Mouse (Mus musculus) spleen, postnatal 4 days (tissue): ENCODE measurements around the gene 2310039H08Rik.
"Not testable (repeated sequence)": the region's sequence is repeated elsewhere in the genome, so short reads cannot be mapped to it uniquely, and the experiment has no call there.

ENCODE experiments used
- DNase-seq, 2 experiments: peaks; one replicate each; pipeline ENCODE4 v3.0.0; 2022; ENCODE audit warnings: low spot score in 2 of 2

2310039H08Rik gene

DNA sequence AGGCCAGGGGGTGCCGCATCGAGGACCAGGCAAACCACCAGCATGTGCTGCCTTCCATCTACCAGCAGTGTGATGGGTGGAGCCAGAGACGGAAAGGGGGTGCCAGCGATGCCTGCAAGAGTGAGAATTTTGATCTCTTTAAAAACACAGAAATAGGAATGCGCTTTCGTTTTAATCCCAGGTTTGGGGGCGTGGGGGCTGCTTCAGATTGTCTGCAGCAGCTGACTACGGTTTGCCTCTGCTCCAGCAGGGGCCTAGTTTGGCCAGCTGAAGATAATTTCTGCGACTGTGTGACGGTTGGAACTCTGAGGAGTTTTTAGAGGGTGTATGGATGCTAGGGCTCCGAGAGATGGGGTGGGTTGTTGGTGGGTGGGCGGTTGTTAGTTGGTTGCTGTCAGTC lies 13.7 kb upstream of the 2310039H08Rik start:
- DNase-seq: no peak

DNA sequence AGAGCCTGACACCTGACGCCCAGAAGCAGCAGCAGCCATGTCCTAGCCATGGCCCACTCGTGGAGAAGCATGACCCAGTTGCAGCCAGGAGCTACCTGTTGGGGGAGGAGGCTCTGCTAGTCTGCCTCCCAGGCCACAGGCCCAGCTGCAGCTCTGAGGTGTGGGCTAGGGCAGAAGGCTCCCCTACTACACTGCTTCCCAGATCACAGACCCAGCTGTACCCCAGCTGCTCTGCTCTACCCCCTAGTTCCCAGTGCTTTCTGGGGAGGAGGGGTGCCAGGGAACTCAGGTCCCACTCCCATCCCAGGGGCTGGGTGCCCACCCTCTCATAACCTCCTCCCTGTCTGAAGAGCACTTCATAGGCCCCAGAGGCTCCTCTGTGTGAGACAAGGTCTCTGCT lies 8.9 kb upstream of the 2310039H08Rik start, which contains the start of gene Ptcra:
Gene Ptcra, minus strand, starts transcription at position 169 of the 400 bp plus-strand sequence.
- no peak for DNase-seq

- DNase-seq: not testable (repeated sequence)
Observed at GRCm38 (mm10) chr17:46764916-46765315, 7.5 kb upstream of the 2310039H08Rik start.

- DNase-seq: no peak
Observed at GRCm38 (mm10) chr17:46767868-46768267, 4.6 kb upstream of the 2310039H08Rik start.

DNA sequence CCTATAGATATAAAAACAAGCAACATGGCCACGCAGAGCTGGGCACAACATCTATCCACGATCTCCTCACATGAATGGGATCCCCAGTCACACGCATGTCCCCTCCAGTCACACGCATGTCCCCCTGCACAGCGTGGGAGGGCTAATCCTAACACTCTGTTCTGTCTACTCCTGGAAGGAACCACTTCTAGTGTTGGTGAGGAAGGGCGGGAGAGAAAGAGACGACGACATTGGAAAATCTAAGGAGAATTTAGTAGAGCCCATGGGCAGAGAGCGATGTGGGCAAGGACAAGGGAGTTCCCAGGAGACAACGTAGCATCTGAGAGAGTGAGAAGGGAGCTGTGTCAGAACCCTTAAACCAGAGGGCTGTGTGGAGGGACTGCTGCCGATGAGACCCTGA lies 1.9 kb upstream of the 2310039H08Rik start:
- DNase-seq: no peak

DNA sequence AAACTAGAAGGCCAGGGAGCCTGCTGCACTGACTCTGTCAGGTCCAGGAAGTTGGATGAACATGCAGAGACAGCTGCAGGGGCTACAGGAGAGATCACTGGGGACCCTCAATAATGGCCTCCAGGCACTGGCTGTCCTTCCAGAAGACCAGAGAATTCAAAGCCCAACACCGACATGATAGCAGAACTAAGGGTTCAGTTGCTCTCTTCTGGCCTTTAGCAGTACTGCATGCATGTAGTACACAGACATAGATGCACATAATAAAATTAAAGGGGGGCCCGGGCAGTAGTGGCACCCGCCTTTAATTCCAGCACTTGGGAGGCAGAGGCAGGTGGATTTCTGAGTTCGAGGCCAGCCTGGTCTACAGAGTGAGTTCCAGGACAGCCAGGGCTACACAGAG lies 1.4 kb upstream of the 2310039H08Rik start:
- DNase-seq: no peak

GRCm38 (mm10) chr17:46771616-46772015 lies 819 bp upstream of the 2310039H08Rik start:
- peak in 1 of 2 experiments; percentile 64 for DNase-seq

- DNase-seq: no peak
Observed at GRCm38 (mm10) chr17:46772038-46772403, 414 bp upstream of the 2310039H08Rik start.

GRCm38 (mm10) chr17:46773278-46774130 lies 1.1 kb downstream of the 2310039H08Rik start:
- no peak for DNase-seq

DNA sequence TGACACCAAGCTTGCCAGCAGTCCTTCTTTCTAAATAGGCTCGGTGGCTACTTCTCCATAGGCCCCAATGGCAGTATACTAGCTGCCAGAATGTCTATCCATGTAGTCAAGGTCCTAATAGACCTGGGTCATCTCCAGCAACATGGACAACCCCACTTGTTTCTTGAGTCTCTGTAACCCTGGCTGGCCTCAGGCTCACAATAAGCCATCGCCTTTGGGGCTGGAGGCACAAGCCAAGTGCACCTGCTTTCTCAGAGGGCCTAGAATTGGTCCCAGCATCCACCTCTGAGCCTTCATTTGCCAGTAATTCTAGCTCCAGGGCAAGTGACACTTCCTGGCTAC lies 1.7 kb downstream of the 2310039H08Rik start:
- no peak for DNase-seq

DNA sequence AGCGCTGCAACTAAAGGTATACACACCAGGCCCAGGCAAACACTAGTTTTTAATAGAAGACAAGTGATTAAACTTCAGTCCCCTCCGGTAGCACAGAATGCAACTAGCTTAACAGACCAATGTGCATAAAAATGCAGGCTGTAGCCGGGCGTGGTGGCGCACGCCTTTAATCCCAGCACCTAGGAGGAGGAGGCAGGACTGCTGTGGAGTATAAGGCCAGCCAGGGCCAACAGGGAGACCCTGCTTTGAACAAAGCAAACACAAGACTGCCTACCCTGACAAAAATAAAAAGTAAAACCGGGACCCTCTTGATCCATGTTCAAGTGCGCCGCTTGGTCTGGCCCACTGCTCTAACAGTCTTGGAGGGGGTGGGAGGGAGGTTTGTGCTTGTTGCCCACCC lies 2.6 kb downstream of the 2310039H08Rik start:
- DNase-seq: no peak

GRCm38 (mm10) chr17:46776087-46776486 lies 3.7 kb downstream of the 2310039H08Rik start:
- no peak for DNase-seq

GRCm38 (mm10) chr17:46781876-46782275 lies 9.4 kb downstream of the 2310039H08Rik start:
- no peak for DNase-seq

DNA sequence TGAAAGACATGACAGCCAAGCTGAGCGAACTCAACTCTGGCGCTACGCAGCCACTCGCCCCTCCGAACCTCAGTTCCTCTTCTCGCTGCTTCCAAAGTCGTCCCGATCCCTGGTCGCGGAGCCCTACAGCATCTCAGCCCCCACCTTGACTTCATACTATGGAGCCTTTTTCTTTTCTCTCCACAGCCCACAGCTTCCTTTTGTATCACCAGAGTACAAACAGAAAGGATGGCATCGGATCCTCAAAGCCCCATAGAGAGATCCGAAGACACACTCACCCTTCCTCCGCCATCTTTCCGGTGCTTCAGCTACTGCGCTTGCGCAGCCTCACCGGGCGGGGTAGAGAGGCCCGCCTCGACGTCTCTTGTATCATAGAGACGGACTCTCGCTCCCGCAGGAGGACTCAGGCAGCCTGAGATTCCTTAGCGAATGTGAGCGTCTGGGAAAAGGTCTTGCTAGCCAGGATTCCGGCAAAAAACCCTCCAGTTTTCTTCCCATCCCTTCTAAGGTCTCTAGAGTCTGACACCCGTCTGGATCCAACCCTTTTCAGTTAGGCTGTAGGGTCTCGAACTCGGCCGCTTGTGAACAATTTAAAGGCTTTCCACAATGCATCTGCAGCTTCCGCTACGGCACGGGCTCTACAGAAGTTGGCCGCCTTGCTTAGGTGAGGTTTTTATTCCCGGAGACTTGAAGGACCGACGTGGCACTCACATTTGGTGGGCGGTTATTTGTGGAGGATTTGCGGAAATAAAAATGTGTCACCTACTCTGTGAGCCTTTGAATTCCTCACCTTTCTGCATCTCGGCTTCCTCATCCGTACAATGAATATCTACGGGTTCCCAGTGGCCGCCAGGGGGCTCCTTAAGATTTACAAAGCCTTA lies 10.1 kb downstream of the 2310039H08Rik start, which contains the start of gene Rpl7l1:
Gene Rpl7l1, minus strand, starts transcription at position 332 of the 881 bp plus-strand sequence.
- peak; percentile 93 to 97 for DNase-seq

DNA sequence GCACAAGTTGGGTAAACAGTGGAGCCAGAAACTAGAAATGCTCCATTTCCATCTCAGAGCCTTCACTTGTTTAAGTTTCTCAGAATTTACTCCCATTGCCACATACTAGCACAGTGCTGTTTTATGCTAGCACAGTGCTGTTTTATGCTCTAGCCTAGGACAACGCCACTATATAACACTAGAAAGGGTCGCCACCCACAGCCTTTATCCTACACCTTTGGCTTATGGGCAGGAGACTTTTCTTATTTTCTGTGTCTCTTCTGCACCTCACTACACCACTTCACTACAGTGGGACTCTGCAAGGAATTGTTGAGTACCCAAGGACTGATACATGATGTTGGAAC lies 10.8 kb downstream of the 2310039H08Rik start:
- DNase-seq: no peak

DNA sequence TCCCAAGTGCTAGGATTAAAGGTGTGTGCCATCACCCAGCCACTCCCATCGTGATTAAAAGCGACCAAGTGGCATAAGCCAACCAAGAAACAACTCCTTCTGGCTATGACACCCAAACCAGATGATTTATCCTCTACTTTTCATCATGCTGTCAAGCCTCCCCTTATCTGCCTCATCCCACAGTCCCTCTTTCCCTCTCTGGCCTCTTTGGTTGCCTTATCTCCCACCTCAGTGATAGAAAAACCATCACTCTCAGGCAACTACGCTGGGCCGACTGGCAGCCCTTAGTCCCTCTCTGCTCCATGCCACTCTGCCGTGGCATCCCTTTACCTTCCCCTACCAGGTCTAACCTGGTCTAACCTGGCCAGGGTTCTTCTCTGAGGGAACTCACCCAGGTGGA lies 14.5 kb downstream of the 2310039H08Rik start:
- no peak for DNase-seq

DNA sequence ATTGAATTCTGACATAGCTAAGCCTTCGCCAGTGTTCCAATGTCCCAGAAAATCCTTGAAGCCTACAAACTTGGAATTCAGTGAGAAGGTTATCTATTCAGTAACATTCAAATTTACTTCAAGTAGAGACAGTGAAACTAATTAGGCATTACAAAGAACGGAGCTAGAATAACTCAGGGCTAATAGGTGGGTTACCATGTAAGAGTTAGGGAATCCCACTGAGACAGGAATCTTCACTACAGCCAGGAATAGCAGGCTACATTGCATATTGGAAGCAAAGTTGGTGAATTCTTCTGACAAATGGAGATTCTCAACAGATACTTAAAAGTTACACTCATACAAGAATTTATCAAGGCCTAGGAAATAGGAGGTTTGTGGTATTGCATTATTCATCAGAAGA lies 15.5 kb downstream of the 2310039H08Rik start:
- not testable (repeated sequence) for DNase-seq

GRCm38 (mm10) chr17:46792963-46793362 lies 20.5 kb downstream of the 2310039H08Rik start:
- DNase-seq: no peak

DNA sequence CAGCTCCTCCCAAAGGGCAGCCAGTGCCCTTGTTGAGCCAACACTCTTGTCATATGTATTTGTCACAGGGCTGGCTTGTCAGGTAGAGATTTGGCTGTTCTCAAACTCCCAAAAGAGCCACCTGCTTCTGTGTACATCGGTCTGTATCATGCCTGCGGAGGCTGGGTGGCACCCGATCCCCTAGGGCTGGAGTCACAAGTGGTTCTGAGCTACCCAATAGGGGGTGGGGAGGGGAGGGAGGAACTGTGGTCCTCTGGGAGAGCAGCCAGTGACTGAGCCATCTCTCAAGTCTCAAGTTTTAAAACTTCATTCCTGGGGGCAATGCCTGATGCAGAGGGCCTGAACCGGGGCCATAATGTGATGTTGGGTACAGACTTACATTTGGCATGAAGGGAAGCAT lies 24.3 kb downstream of the 2310039H08Rik start:
- DNase-seq: no peak

DNA sequence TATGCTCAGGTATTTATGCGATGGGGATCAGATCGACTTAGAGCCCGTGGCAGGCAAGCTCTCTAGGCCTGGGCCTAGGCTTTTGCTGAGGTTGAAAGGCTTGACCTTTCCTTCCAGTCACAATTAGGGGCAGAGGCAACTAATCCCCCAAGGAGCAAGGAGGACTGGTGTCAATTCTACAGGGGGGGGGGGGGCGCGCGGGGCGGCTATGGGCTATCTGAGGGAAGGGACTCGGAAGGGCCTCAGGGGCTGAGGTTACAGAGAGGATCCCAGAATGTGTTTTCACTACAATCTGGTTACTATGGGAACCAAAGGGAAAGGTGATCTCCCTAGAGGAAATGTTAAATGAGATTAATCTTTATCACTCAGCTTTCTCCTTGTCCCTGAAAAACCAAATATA lies 25.0 kb downstream of the 2310039H08Rik start:
- DNase-seq: no peak

DNA sequence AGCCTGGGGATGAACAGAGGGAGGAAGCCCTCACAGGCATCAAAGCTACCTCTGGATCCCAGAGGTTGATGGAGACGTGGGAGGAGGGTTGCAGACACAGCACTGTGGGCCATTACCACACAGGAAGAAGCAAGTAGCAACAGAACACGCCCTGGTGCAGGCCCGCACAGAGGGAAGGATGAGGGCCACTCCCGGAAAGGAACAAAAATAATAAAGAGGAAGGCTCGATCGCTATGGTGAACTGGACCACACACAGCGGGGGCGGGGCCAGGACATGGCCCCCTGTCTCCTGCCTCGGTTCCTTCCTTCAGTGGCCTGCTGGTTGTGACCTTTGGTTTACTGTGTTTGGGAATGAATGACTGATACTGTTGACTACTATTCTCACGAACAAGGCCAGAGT lies 27.2 kb downstream of the 2310039H08Rik start:
- no peak for DNase-seq

DNA sequence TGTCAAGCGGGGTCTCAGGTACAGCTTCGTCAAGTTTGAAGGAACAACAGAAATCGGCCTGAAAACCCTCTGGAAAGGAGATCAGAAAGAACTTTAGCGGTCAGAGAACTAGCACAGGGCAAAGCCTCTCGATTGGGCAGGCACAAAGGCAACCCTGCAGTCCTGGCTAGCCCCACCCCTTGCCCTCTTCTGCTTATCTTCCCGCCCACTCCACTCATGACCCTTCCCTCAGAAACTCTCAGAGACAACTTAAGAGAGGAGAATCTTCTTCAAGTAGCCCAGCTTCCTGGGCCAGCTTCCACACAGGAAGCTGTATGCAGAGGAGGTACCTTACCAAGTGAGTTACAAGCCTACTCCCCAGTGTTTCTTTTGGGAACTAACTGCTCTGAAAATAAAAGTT lies 29.3 kb downstream of the 2310039H08Rik start:
- DNase-seq: no peak

GRCm38 (mm10) chr17:46808376-46808775 lies 35.9 kb downstream of the 2310039H08Rik start:
- DNase-seq: no peak
